Mouse (Mus musculus) yolk sac, embryonic 10.5 days (tissue): ENCODE measurements around the gene Cipc.

Experiments
- DNase-seq: peaks from one replicate; pipeline ENCODE4 v3.0.0-alpha.2; 2017; ENCODE audit warnings: low spot score

Gene Cipc

DNA sequence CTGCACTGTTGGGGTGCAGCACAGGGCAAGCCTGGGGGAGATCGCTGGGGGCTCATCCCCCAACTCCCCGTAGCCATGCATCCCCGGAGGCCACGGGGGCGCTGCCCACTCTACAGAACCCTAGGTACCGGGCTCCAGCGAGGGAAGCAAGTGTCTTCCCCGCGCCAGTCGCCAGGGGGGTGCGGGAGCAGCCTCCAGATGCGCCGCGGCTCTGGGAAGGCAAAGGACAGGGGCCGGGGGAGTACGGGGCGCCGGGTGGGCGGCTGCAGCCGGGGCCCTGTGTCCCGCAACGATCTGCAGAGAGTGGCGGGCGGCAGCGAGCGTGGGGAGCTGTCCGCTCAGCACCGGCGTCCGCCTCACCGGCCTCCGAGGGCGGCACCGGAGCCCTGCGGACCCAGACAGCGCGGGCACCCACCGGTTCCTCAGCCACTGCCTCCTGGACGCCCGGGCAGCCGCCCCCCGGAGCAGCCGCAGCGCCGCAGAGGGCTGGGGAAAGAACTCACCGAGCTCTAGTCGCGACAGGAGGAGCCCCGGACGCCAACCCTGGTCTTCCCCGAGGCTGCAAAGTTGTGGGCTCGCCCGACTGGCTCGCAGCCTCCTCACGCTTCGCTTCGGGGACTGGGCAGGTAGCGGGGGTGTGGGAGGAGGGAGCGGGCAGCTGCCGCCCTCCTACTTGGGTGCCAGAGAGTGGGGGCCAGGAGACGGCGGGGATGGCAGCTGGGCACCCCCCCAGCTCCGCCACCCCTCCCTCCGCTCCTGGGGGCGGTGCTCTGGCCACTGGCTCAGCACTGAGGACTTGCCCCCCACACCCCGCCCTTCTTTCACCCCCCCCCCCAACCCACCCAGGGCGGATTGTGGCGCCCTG is 43.3 kb downstream of the Cipc start, which contains the start of gene Zdhhc22:
TSS of gene Zdhhc22 (minus strand) at position 541 of the 865 bp plus-strand sequence.
- no peak for DNase-seq

DNA sequence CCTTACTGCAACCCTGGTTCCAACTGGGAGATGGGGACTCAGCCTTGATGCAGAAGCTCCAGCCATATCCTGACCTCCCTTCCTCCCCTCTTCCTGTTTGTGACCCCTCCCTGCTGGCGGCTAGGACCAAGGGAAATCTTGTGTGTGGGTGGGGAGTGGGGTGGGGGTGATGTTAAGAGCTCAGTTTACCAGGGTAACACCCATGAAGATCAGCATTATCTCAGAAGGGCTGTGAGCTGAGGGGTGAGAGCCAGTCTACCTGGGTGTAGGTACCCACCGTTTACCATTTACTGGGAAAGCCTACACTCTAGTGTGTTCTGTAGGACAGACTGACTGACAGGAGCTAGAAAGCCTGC is 43.9 kb downstream of the Cipc start:
- DNase-seq = no peak

DNA sequence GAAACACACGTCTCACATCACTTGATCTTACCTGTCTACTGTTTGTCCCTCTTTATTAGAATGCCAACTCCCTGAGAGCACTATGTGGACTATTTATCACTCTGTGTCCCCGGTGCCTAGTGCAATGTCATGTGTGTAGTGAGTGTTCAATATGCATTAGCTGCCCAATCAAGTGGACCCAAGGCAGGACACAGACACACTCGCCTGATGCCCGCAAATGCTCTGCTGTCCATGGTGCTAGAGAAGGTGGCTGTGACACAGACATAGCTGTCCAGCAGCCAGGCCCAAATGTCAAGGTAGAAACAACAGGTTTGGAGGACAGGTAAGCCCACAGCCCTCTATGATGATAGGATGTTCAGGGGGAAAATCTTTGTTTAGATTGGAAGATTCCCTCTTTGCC is 47.3 kb downstream of the Cipc start:
- no peak for DNase-seq

DNA sequence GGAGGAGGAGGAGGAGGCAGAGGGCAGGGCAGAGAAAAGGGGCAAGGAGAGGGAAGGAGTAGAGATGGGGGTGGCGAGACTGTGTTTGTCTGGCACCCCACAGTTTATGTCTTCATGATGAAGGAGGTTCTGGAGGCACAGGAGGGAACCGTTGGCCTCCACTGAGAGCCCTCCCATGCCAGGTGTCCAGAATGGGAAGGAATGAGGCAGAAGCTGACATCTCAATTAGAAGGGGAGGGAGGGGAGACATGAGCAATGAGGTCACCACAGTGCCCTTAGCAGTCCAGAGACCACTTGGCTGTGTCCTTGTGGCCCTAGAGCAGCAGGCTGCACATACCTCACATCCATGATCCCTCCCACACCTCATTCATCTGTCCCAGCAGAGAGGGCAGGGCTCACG is 47.9 kb downstream of the Cipc start:
- no peak for DNase-seq

DNA sequence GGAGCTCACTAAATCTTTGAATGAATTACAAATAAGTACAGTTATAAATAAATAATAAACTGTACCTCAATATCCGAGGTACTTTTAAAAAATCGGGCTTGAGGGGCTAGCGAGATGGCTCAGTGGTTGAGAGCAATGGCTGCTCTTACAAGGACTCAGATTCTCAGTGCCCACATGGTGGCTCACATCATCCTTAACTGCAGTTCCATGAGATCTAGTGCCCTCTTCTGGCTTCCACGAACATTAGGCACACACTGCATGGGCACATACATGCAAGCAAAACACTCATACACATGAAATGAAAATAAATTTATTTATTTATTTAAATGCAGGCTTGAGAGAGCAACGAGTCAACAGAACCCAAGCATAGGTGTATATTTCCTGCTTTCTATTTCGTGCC is 49.1 kb downstream of the Cipc start:
- DNase-seq = no peak

DNA sequence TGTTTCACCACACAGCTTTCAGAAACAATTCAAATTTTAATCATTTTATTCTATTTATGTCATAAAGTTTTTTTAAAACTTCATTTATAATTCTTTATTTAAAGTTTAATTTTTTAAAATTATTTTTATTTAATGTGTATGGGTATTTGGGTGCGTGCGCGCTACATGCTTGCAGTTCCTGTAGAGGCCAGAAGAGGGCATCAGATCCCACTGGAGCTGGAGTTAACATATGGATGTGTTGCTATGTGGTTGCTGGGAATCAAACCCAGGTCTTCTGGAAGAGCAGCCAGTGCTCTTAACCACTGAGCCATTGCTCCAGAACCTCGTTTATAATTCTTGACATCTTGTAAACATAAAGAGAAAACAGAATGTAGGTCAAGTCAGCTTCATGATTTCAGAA is 51.9 kb downstream of the Cipc start:
- no peak for DNase-seq

DNA sequence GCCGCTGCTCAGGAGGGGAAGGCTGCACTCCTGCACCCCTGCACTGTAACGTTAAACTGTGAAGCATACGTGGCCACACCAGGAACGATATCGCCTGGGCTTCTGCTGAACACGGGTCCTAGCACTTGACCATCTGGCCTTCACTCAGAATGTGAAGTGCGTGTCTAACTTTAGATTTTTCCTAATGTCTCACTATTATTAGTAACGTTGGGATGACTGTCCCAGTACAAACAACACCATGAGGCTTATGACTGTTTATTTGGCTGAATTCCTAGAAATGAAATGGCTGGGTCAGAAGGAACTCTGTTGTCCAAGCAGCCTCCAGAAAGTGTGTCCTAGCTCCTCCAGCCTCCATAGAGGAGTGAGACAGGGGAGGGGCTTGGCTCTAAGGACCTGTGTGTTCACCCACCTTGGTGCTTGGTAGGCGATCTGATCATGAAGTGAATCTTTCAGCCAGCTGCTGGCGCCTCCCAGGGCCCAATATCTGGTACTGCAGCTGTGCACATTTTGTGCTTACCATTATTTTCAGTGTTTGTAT is 52.5 kb downstream of the Cipc start:
- DNase-seq = no peak

DNA sequence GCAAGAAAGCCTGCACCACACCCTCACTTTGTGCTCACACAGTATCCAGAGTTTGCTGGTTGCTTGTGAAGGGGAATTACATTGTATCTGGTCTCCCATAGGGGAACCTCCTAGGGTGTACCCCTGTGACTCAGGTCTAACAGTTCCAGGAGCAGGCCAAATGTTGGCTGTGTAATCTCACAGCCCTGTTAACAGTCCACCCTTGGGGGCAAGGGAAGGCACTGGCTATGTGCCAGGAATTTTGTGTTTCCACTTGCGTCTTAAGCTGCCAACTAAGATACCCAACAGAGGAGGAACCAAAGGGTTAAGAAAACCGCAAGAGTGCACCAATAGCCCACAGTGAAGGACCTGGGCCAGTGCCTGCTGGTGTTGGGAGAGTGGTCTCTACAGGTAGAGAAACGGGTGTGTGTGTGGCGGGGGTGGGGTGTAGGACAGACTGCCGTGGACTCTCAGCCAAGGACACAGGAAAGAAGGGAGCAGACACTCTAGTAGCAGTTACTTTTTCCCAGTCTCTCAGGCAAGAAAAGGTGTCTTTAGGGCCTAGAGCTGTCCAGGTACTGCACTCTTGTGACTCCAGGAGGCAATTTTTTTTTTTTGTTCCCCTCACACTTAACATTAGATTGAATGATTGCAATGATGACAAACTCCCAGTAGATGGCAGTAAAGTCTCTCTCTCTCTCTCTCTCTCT is 53.5 kb downstream of the Cipc start:
- DNase-seq = no peak

DNA sequence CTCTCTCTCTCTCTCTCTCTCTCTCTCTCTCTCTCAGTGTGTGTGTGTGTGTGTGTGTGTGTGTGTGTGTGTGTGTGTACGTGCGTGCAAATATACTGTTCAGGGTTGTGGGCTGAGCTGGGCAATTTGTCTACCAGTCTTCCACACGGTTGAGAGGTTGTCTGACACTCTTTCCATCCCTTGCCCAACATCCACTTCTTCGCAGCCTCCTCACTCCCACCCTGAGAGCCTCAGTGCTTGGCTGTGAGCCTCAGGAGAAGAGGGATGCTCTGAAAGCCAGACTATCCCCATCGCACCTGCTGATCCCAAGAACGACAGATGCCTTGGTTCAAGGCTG is 54.0 kb downstream of the Cipc start:
- DNase-seq = no peak

DNA sequence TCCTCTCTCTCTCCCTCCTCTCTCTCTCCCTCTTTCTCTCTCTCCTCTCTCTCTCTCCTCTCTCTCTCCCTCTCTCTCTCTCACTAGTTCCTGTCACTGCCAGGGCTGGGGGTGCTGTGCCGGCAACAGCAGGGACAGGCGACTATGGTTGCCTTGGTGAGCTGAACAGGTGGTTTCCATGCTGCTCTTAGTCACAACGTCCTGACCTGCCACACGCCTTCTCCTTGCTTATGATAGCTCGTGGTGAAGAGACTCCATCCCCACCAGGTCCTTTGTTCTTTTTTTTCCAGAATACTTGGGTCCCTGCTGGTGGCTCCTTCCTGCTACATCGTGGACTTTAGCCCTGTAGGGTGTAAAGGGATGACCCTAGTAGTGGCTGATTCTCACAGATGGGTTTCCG is 55.4 kb downstream of the Cipc start:
- DNase-seq = no peak

DNA sequence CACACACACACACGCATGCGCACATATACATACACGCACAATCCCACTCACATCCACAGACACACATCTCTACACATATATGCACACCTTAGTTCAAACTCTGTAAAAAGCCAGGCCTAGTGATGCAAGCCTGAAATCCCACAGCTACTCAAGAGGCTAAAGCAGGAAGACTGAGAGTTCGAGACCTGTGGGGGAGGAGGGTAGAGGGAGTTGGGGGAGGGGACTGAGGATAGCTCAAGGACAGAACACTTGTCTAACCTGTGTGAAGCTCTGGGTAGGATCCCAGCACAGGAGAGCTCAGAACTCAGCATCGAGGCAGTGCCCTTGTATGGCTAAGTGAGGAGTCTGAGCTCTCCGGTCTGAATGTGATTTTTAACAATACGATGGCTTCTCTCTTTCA is 56.0 kb downstream of the Cipc start:
- DNase-seq = no peak

DNA sequence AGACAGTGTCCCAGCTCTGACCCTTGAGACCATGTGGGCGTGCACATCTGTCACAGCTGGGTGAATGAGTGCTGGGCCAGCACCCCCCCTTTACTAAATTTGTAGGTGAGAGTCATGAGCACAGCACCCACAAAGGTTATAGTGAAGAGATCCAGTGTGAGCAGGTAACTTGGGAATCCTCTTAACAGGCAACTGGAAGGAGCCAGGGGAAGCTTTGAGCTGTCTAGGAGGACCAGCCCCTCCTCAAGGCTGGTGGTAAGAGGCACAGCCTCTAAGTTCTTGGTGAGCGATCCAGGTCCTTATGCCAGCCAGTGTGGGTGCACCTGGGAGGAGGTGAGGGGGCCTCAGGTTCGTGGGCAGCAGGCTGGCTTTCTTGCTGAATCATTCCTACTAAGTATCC is 56.8 kb downstream of the Cipc start:
- DNase-seq = no peak

DNA sequence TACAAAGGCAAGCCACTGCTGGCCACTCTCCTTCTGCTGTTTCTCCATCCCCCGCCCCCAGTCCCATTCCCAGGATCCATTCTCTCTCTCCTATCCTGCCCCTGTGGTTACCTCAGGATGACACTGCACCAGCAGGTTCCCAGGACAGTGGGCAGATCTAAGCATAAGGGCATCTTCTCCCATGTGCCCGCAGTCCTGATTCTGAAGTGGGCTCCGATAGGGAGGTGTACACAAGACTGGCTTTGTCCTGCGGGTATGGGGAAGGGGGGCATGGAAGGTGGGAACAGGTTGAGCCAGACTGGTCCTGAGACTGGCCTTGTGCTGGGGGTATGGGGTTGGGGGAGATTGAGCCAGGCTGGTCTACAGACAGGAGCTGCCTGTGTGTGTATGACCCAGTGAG is 57.8 kb downstream of the Cipc start:
- no peak for DNase-seq
